Mouse (Mus musculus) liver, embryonic 14 days (tissue): ENCODE data around the gene Fcer1g. TPM values are rescaled to one million over a fixed set of nuclear protein-coding genes. Genes with fewer than 3 reads are reported as not detected.

ENCODE experiments used
- polyA plus RNA-seq: library from polyadenylated mRNA; depleted of rRNA; stranded (reverse); fragments of >200 nt; gene quantifications from 2 replicates; pipeline ENCODE4 v1.2.3, GENCODE M21; 2012; rRNA removed

Fcer1g gene
- 41.9 and 56.5 TPM in 2 replicates for polyA plus RNA-seq

GRCm38 (mm10) chr1:171234126-171234525 lies at the start of gene Fcer1g:
Fcer1g (minus strand) TSS chr1:171234365.

GRCm38 (mm10) chr1:171280916-171281527 lies 46.9 kb upstream of the Fcer1g start, which contains the start of gene Ppox:
Ppox (minus strand) TSS chr1:171281186.

GRCm38 (mm10) chr1:171269848-171270572 lies 35.8 kb upstream of the Fcer1g start, which contains the start of gene B4galt3:
B4galt3 (plus strand) TSS chr1:171270328.

GRCm38 (mm10) chr1:171250680-171251593 lies 16.8 kb upstream of the Fcer1g start, which contains the start of gene Ndufs2:
Ndufs2 (minus strand) TSS chr1:171251388.

GRCm38 (mm10) chr1:171249913-171250600 lies 15.9 kb upstream of the Fcer1g start, which contains the start of gene Adamts4:
Adamts4 (plus strand) TSS chr1:171250421.

GRCm38 (mm10) chr1:171224857-171225256 lies 9.3 kb downstream of the Fcer1g start, which contains the start of gene Apoa2:
Apoa2 (plus strand) TSS chr1:171225054.

GRCm38 (mm10) chr1:171222238-171223155 lies 11.7 kb downstream of the Fcer1g start, which contains the start of gene Tomm40l:
Tomm40l (minus strand) TSS chr1:171222514.

GRCm38 (mm10) chr1:171213801-171214496 lies 20.2 kb downstream of the Fcer1g start, which contains the start of gene Nr1i3:
Nr1i3 (plus strand) TSS chr1:171213970.

GRCm38 (mm10) chr1:171195887-171196397 lies 38.2 kb downstream of the Fcer1g start, which contains the start of gene Pcp4l1:
Pcp4l1 (minus strand) TSS chr1:171196268.

Other genes with a start within 250 kb of the Fcer1g start
- 2.2 and 3.8 TPM in 2 replicates for gene Fcgr4, start 215.4 kb downstream of the Fcer1g start, polyA plus RNA-seq
- gene Fcgr3, start 169.4 kb downstream of the Fcer1g start, polyA plus RNA-seq, result 14.0 and 18.2 TPM in 2 replicates
- gene Cfap126, start 120.4 kb downstream of the Fcer1g start, polyA plus RNA-seq, result 2.0 and 2.2 TPM in 2 replicates
- gene Sdhc, start 83.8 kb downstream of the Fcer1g start, polyA plus RNA-seq, result 101 and 123 TPM in 2 replicates
- gene Mpz, start 83.7 kb downstream of the Fcer1g start, polyA plus RNA-seq, result 0.08 and 0.11 TPM in 2 replicates
- 1.0 and 1.1 TPM in 2 replicates for gene Pcp4l1, start 38.1 kb downstream of the Fcer1g start, polyA plus RNA-seq
- 0.59 and 0.90 TPM in 2 replicates for gene Nr1i3, start 20.4 kb downstream of the Fcer1g start, polyA plus RNA-seq
- gene Tomm40l, start 11.9 kb downstream of the Fcer1g start, polyA plus RNA-seq, result 10.6 and 11.9 TPM in 2 replicates
- gene Apoa2, start 9.3 kb downstream of the Fcer1g start, polyA plus RNA-seq, result 2,548 and 2,817 TPM in 2 replicates
- 0.18 and 0.24 TPM in 2 replicates for gene Adamts4, start 16.1 kb upstream of the Fcer1g start, polyA plus RNA-seq
- gene Ndufs2, start 17.0 kb upstream of the Fcer1g start, polyA plus RNA-seq, result 80.1 and 91.3 TPM in 2 replicates
- 12.0 and 15.2 TPM in 2 replicates for gene B4galt3, start 36.0 kb upstream of the Fcer1g start, polyA plus RNA-seq
- 138 and 165 TPM in 2 replicates for gene Ppox, start 46.8 kb upstream of the Fcer1g start, polyA plus RNA-seq
- gene Usp21, start 53.6 kb upstream of the Fcer1g start, polyA plus RNA-seq, result 16.5 and 19.1 TPM in 2 replicates
- gene Ufc1, start 60.7 kb upstream of the Fcer1g start, polyA plus RNA-seq, result 21.5 and 27.7 TPM in 2 replicates
- 15.6 and 18.6 TPM in 2 replicates for gene Dedd, start 94.8 kb upstream of the Fcer1g start, polyA plus RNA-seq
- 20.0 and 23.2 TPM in 2 replicates for gene Nit1, start 111.3 kb upstream of the Fcer1g start, polyA plus RNA-seq
- gene Pfdn2, start 111.3 kb upstream of the Fcer1g start, polyA plus RNA-seq, result 41.8 and 44.2 TPM in 2 replicates
- 0.23 and 0.24 TPM in 2 replicates for gene Klhdc9, start 126.4 kb upstream of the Fcer1g start, polyA plus RNA-seq
- gene Nectin4, start 135.7 kb upstream of the Fcer1g start, polyA plus RNA-seq, result 0.06 and 0.21 TPM in 2 replicates
- gene Arhgap30, start 154.6 kb upstream of the Fcer1g start, polyA plus RNA-seq, result 2.7 and 3.5 TPM in 2 replicates
- 13.6 and 16.4 TPM in 2 replicates for gene Usf1, start 176.9 kb upstream of the Fcer1g start, polyA plus RNA-seq
- gene Tstd1, start 184.5 kb upstream of the Fcer1g start, polyA plus RNA-seq, result 0.86 and 0.90 TPM in 2 replicates
- gene F11r, start 203.2 kb upstream of the Fcer1g start, polyA plus RNA-seq, result 12.0 and 13.4 TPM in 2 replicates